Mouse (Mus musculus): ENCODE measurements at regions not wholly inside any gene's neighbourhood (a gene's known extent, or its start where the extent isn't known, plus 50 kb on each side); places are given as distances from the start of the nearest gene placed in this dataset.

- Histone ChIP-seq H3K36me3 (ENCODE audit: control insufficient read depth, insufficient read depth, low read length, poor library complexity, severe bottlenecking) (no peaks in the 10 kb centered on the region), H3K27ac (ENCODE audit: insufficient read depth, low read length) (no peak overlapping the region), H3K9ac (ENCODE audit: low read depth, poor library complexity, severe bottlenecking) (no peak overlapping the region), H3K9me3 (replicated peaks; ENCODE audit: control insufficient read depth, insufficient read depth, low read length, poor library complexity, severe bottlenecking) (no peaks in the 10 kb centered on the region), H3K27me3 (ENCODE audit: control insufficient read depth, insufficient read depth, low read length, poor library complexity, severe bottlenecking) (no peaks in the 10 kb centered on the region), H3K4me1 (ENCODE audit: control insufficient read depth, insufficient read depth, low read length) (no peaks in the 10 kb centered on the region), H3K4me3 (ENCODE audit: low read depth, low read length) (no peak overlapping the region)
- TF ChIP-seq EP300 (IDR thresholded peaks at IDR 0.05; ENCODE audit: insufficient read depth, low read depth, low read length) = no peak
- TF ChIP-seq POLR2A (IDR thresholded peaks at IDR 0.05; ENCODE audit: insufficient read depth, low read length) = no peak
- TF ChIP-seq CTCF (IDR thresholded peaks at IDR 0.05; ENCODE audit: low read depth, low read length) = no peak
These were observed 213.2 kb upstream of the P2ry1 start for GRCm38 (mm10) chr3:60789441-60789840.

GRCm38 (mm10) chr3:60792166-60792565, 210.4 kb upstream of the P2ry1 start:
- Histone ChIP-seq H3K36me3 (ENCODE audit: control insufficient read depth, insufficient read depth, low read length, poor library complexity, severe bottlenecking) (no peaks in the 10 kb centered on the region), H3K9me3 (replicated peaks; ENCODE audit: control insufficient read depth, insufficient read depth, low read length, poor library complexity, severe bottlenecking) (no peaks in the 10 kb centered on the region), H3K27me3 (ENCODE audit: control insufficient read depth, insufficient read depth, low read length, poor library complexity, severe bottlenecking) (no peaks in the 10 kb centered on the region)

GRCm38 (mm10) chr3:60796207-60796606, 206.4 kb upstream of the P2ry1 start:
- TF ChIP-seq EP300 (IDR thresholded peaks at IDR 0.05; ENCODE audit: insufficient read depth, low read depth, low read length) (no peak), POLR2A (IDR thresholded peaks at IDR 0.05; ENCODE audit: insufficient read depth, low read length) (no peak), CTCF (IDR thresholded peaks at IDR 0.05; ENCODE audit: low read depth, low read length) (no peak)
- H3K27me3 ChIP-seq (ENCODE audit: control insufficient read depth, insufficient read depth, low read length, poor library complexity, severe bottlenecking) = no peaks in the 10 kb centered on the region
- H3K4me3 ChIP-seq (ENCODE audit: low read depth, low read length) = no peak overlapping the region
- H3K27ac ChIP-seq (ENCODE audit: insufficient read depth, low read length) = no peak overlapping the region
- H3K4me1 ChIP-seq (ENCODE audit: control insufficient read depth, insufficient read depth, low read length) = no peaks in the 10 kb centered on the region
- H3K9me3 ChIP-seq (replicated peaks; ENCODE audit: control insufficient read depth, insufficient read depth, low read length, poor library complexity, severe bottlenecking) = no peaks in the 10 kb centered on the region
- H3K9ac ChIP-seq (ENCODE audit: low read depth, poor library complexity, severe bottlenecking) = no peak overlapping the region
- no peaks in the 10 kb centered on the region for H3K36me3 ChIP-seq (ENCODE audit: control insufficient read depth, insufficient read depth, low read length, poor library complexity, severe bottlenecking)

More at GRCm38 (mm10) chr3:60792166-60792565, 210.4 kb upstream of the P2ry1 start:
- TF ChIP-seq EP300 (IDR thresholded peaks at IDR 0.05; ENCODE audit: insufficient read depth, low read depth, low read length) (no peak), POLR2A (IDR thresholded peaks at IDR 0.05; ENCODE audit: insufficient read depth, low read length) (no peak), CTCF (IDR thresholded peaks at IDR 0.05; ENCODE audit: low read depth, low read length) (no peak)
- H3K4me3 ChIP-seq (ENCODE audit: low read depth, low read length) = no peak overlapping the region
- H3K9ac ChIP-seq (ENCODE audit: low read depth, poor library complexity, severe bottlenecking) = no peak overlapping the region
- H3K4me1 ChIP-seq (ENCODE audit: control insufficient read depth, insufficient read depth, low read length) = no peaks in the 10 kb centered on the region
- H3K27ac ChIP-seq (ENCODE audit: insufficient read depth, low read length) = no peak overlapping the region

GRCm38 (mm10) chr3:60797808-60798207, 204.8 kb upstream of the P2ry1 start:
- TF ChIP-seq EP300 (IDR thresholded peaks at IDR 0.05; ENCODE audit: insufficient read depth, low read depth, low read length) = no peak
- TF ChIP-seq POLR2A (IDR thresholded peaks at IDR 0.05; ENCODE audit: insufficient read depth, low read length) = no peak
- TF ChIP-seq CTCF (IDR thresholded peaks at IDR 0.05; ENCODE audit: low read depth, low read length) = no peak
- Histone ChIP-seq H3K9ac (ENCODE audit: low read depth, poor library complexity, severe bottlenecking) (no peak overlapping the region), H3K4me1 (ENCODE audit: control insufficient read depth, insufficient read depth, low read length) (no peaks in the 10 kb centered on the region), H3K4me3 (ENCODE audit: low read depth, low read length) (no peak overlapping the region), H3K36me3 (ENCODE audit: control insufficient read depth, insufficient read depth, low read length, poor library complexity, severe bottlenecking) (no peaks in the 10 kb centered on the region), H3K9me3 (replicated peaks; ENCODE audit: control insufficient read depth, insufficient read depth, low read length, poor library complexity, severe bottlenecking) (no peaks in the 10 kb centered on the region), H3K27me3 (ENCODE audit: control insufficient read depth, insufficient read depth, low read length, poor library complexity, severe bottlenecking) (no peaks in the 10 kb centered on the region), H3K27ac (ENCODE audit: insufficient read depth, low read length) (no peak overlapping the region)

DNA sequence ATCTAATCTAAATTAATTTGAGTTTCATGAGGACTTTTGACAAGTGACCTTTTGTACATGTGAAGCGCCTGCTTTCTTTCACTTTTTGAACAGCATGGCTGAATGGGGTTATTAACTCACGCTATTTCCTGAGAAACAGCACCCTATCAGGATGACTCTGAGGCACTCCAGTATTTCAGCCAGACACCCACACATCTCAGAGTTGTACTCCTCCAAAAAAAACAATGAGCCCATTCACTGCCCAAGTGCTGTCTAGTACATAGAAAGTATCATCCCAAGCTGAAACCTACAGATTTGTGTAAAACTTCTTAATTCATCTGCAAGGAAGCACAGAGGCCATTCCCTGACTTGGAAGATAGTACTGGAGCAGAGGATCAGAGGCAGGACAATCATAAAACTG, 204.1 kb upstream of the P2ry1 start:
- TF ChIP-seq CTCF (IDR thresholded peaks at IDR 0.05; ENCODE audit: low read depth, low read length) = no peak
- no peak for TF ChIP-seq POLR2A (IDR thresholded peaks at IDR 0.05; ENCODE audit: insufficient read depth, low read length)
- TF ChIP-seq EP300 (IDR thresholded peaks at IDR 0.05; ENCODE audit: insufficient read depth, low read depth, low read length) = no peak
- no peaks in the 10 kb centered on the region for H3K36me3 ChIP-seq (ENCODE audit: control insufficient read depth, insufficient read depth, low read length, poor library complexity, severe bottlenecking)
- H3K4me1 ChIP-seq (ENCODE audit: control insufficient read depth, insufficient read depth, low read length) = no peaks in the 10 kb centered on the region
- H3K4me3 ChIP-seq (ENCODE audit: low read depth, low read length) = no peak overlapping the region
- no peaks in the 10 kb centered on the region for H3K9me3 ChIP-seq (replicated peaks; ENCODE audit: control insufficient read depth, insufficient read depth, low read length, poor library complexity, severe bottlenecking)
- H3K9ac ChIP-seq (ENCODE audit: low read depth, poor library complexity, severe bottlenecking) = no peak overlapping the region
- no peak overlapping the region for H3K27ac ChIP-seq (ENCODE audit: insufficient read depth, low read length)
- no peaks in the 10 kb centered on the region for H3K27me3 ChIP-seq (ENCODE audit: control insufficient read depth, insufficient read depth, low read length, poor library complexity, severe bottlenecking)

DNA sequence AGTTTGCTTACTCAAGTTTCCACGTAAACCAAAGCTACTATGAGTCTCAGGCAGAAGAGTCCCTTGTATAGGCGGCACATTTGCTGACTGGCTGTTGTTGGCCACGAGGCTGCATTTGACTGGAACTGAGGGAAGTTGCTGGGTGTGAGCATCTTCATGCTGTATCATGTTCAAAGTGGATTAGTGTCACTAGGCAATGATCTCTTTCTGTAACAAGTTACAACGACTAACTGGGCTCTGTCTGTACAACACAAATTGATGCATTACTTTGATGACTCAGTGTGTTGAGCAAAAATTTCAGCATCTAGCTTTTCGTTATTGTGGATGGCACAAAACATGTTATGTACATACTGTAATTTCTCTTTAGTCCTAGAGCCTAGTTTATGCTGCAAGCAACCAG, 203.7 kb upstream of the P2ry1 start:
- no peaks in the 10 kb centered on the region for H3K27me3 ChIP-seq (ENCODE audit: control insufficient read depth, insufficient read depth, low read length, poor library complexity, severe bottlenecking)
- no peak overlapping the region for H3K27ac ChIP-seq (ENCODE audit: insufficient read depth, low read length)
- no peaks in the 10 kb centered on the region for H3K4me1 ChIP-seq (ENCODE audit: control insufficient read depth, insufficient read depth, low read length)
- TF ChIP-seq CTCF (IDR thresholded peaks at IDR 0.05; ENCODE audit: low read depth, low read length) (no peak), EP300 (IDR thresholded peaks at IDR 0.05; ENCODE audit: insufficient read depth, low read depth, low read length) (no peak), POLR2A (IDR thresholded peaks at IDR 0.05; ENCODE audit: insufficient read depth, low read length) (no peak)
- H3K36me3 ChIP-seq (ENCODE audit: control insufficient read depth, insufficient read depth, low read length, poor library complexity, severe bottlenecking) = no peaks in the 10 kb centered on the region
- H3K4me3 ChIP-seq (ENCODE audit: low read depth, low read length) = no peak overlapping the region
- no peak overlapping the region for H3K9ac ChIP-seq (ENCODE audit: low read depth, poor library complexity, severe bottlenecking)
- no peaks in the 10 kb centered on the region for H3K9me3 ChIP-seq (replicated peaks; ENCODE audit: control insufficient read depth, insufficient read depth, low read length, poor library complexity, severe bottlenecking)
